Mouse (Mus musculus) lung, postnatal 0 days (tissue): Measurements from ENCODE around the gene Rpap1. TPM values are rescaled to one million over a fixed set of nuclear protein-coding genes. Genes with fewer than 3 reads are reported as not detected.

Experiments
- ATAC-seq: fragments of 200-750 bp; cut with Nextera tagmentation; 2 replicates; pipeline ENCODE4 v1.8.0; 2017; ENCODE audit warnings: moderate library complexity
- DNase-seq: peaks from one replicate; pipeline ENCODE4 v3.0.0-alpha.2; 2016; ENCODE audit warnings: low spot score
- H3K27ac ChIP-seq: fragments of 300-500 bp; sonication (generic); 2 replicates; pipeline ENCODE4 v1.5.1; 2014; ENCODE audit warnings: antibody characterized with exemption, mild to moderate bottlenecking, low read length, mixed read lengths
- H3K27me3 ChIP-seq: fragments of 300-500 bp; sonication (generic); replicated peaks from 2 replicates; pipeline ENCODE4 v1.6.1; 2014; ENCODE audit warnings: low read length, mixed read lengths; ENCODE audit not compliant: insufficient read depth
- H3K36me3 ChIP-seq: fragments of 300-500 bp; sonication (generic); 2 replicates; pipeline ENCODE4 v1.6.1; 2014; ENCODE audit warnings: low read length, mixed read lengths; ENCODE audit not compliant: insufficient read depth
- H3K4me1 ChIP-seq: fragments of 300-500 bp; sonication (generic); 2 replicates; pipeline ENCODE4 v1.6.1; 2014; ENCODE audit warnings: antibody characterized with exemption, low read depth, low read length, mixed read lengths; ENCODE audit not compliant: insufficient read depth
- H3K4me2 ChIP-seq: fragments of 300-500 bp; sonication (generic); replicated peaks from 2 replicates; pipeline ENCODE4 v1.6.1; 2014; ENCODE audit warnings: low read depth, mild to moderate bottlenecking, low read length, moderate library complexity, mixed read lengths
- H3K4me3 ChIP-seq: fragments of 300-500 bp; sonication (generic); 2 replicates; pipeline ENCODE4 v1.5.1; 2014; ENCODE audit warnings: low read depth, low read length
- H3K9ac ChIP-seq: fragments of 300-500 bp; sonication (generic); replicated peaks from 2 replicates; pipeline ENCODE4 v1.6.1; 2014; ENCODE audit warnings: low read depth, mild to moderate bottlenecking
- H3K9me3 ChIP-seq: fragments of 300-500 bp; sonication (generic); 2 replicates; pipeline ENCODE4 v1.6.1; 2016; ENCODE audit warnings: low read length, mixed read lengths
- CTCF ChIP-seq: IDR thresholded peaks from 2 replicates; pipeline ENCODE4 v1.5.1; 2016; ENCODE audit warnings: antibody characterized with exemption, mild to moderate bottlenecking
- EP300 ChIP-seq: IDR thresholded peaks from 2 replicates; pipeline ENCODE4 v1.6.1; 2016; ENCODE audit warnings: antibody characterized with exemption, mild to moderate bottlenecking, control low read depth
- WGBS: fragments of 180-500 bp; shearing (Covaris S2); extraction: QIAGEN DNeasy Blood & Tissue Kit; methylation state at CpG from one replicate; pipeline ENCODE4 v1.1.7; 2014; 5-methylcytosine and 5-hydroxymethylcytosine counted together
- polyA plus RNA-seq: library from polyadenylated mRNA; unstranded; fragments of >200 nt; fragmentation: Nextera tagmentation; extraction: Ambion mirVana; gene quantifications from 2 replicates; pipeline ENCODE4 v1.2.1, GENCODE M21; 2015

The Rpap1 gene
- polyA plus RNA-seq, 1 experiment from 2014 or later: 10.0 TPM

DNA sequence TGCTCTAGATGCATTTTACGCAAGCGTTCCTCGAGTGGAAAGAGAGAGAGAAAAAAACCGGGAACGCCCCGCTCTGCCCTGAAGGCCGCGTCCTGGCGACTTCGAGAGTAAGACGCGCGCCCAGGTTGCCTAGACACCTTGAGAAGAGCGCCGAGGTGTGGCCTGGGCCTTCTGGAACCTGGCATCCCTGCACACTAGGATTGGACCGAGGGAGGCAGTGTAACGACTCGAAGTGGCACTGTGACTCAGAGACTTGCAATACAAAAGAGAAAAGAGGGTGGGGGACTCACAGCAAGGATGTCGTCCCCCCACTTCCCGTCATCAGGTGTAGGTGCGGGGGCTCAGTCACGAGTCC is 43.6 kb downstream of the Rpap1 start:
- H3K4me2 ChIP-seq: peak overlapping the region; percentile 100
- no peaks in the 10 kb centered on the region for H3K36me3 ChIP-seq
- DNase-seq: peak; percentile 81
- peaks cover 25% of the 10 kb centered on the region for H3K4me1 ChIP-seq
- 12% methylated on average over 22 of the region's 22 CpGs for WGBS
- peak overlapping the region; percentile 32; the same call in 1 of the 2 replicates for H3K27ac ChIP-seq
- TF ChIP-seq EP300 (no peak), CTCF (0 out of 2 replicates have a peak, but pooled peaks have one; percentile 10)
- no peaks in the 10 kb centered on the region for H3K9me3 ChIP-seq
- H3K4me3 ChIP-seq: peak overlapping the region; percentile 17
- ATAC-seq: peak; percentile 71
- peaks cover 17% of the 10 kb centered on the region; the same call in 1 of the 2 replicates for H3K27me3 ChIP-seq
- no peak overlapping the region for H3K9ac ChIP-seq

DNA sequence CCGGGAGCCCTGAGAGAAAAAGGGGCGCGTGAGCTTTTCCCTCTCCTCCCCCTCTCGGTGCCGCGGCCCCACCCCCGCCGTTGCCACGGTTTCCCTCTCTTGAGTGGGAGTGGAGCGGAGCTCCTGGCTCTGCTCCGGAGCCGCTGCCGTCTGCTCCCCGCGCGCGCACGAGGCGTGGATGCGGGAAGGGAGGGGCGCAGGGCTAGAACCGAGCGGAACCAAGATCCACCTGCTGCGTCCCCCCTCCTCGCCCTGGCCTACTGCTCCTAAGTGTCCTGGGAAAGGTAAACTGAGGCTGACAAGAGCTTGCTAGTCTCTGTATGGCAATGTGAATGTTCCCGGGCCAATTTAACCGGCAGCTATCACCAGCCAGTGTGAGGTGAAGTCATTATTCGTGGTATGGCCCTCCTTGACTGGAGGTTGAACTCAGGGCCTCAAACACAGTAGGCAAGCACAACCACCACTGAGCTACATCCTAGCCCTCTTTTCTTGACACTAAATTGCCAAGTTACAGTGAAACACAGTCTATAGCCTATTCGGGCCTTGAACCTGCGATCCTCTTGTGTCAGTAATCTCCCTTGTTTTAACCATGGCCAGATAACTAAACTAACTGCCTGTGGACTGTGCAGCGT is 44.0 kb downstream of the Rpap1 start:
- H3K9ac ChIP-seq: no peak overlapping the region
- ATAC-seq (no peak), DNase-seq (no peak)
- peak overlapping the region; percentile 100 for H3K4me2 ChIP-seq
- H3K27me3 ChIP-seq: peaks cover 17% of the 10 kb centered on the region; the same call in 1 of the 2 replicates
- peak overlapping the region; percentile 67 for H3K4me3 ChIP-seq
- peak overlapping the region; percentile 32; the same call in 1 of the 2 replicates for H3K27ac ChIP-seq
- TF ChIP-seq EP300: no peak
- no peak for TF ChIP-seq CTCF
- no peaks in the 10 kb centered on the region for H3K36me3 ChIP-seq
- H3K4me1 ChIP-seq: peaks cover 25% of the 10 kb centered on the region
- WGBS: 12% methylated on average over 13 of the region's 31 CpGs
- H3K9me3 ChIP-seq: no peaks in the 10 kb centered on the region

DNA sequence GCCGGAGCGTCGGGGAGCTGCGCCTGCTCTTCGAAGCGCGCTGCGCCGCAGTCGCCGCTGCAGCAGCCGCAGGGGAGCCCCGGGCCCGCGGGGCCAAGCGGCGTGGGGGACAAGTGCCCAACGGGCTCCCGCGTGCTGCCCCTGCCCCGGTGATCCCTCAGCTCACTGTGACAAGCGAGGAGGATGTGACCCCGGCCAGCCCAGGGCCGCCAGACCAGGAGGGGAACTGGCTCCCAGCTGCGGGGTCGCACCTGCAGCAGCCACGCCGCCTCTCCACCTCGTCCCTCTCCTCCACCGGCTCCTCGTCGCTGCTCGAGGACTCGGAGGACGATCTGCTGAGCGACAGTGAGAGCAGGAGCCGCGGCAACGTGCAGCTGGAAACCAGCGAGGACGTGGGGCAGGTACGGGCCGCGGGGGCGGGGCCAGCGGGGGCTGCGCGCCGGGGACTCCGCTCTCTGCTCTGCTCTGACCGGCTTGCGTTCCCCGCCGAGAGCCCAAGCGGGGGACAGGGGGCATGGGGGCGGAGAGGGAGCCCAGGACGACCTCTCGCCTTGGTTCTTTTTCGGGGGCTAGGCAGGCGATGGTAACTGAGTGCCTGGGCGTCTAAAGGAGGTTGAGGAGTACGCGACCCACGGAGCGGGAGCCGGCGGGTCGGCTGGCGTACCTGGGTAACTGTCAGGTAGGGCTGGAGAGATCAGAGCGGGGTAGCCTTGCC is 44.7 kb downstream of the Rpap1 start:
- ATAC-seq (peak; percentile 2; the same call in 1 of the 2 replicates), DNase-seq (peak; percentile 42)
- no peak for TF ChIP-seq CTCF
- no peak for TF ChIP-seq EP300
- peak overlapping the region; percentile 100 for H3K4me2 ChIP-seq
- no peak overlapping the region for H3K27ac ChIP-seq
- H3K4me1 ChIP-seq: peaks cover 25% of the 10 kb centered on the region
- peak overlapping the region; percentile 46; the same call in 1 of the 2 replicates for H3K9ac ChIP-seq
- no peaks in the 10 kb centered on the region for H3K9me3 ChIP-seq
- no peaks in the 10 kb centered on the region for H3K36me3 ChIP-seq
- H3K4me3 ChIP-seq: peak overlapping the region; percentile 67
- H3K27me3 ChIP-seq: peaks cover 17% of the 10 kb centered on the region; the same call in 1 of the 2 replicates
- WGBS: 1% methylated on average over 49 of the region's 70 CpGs

DNA sequence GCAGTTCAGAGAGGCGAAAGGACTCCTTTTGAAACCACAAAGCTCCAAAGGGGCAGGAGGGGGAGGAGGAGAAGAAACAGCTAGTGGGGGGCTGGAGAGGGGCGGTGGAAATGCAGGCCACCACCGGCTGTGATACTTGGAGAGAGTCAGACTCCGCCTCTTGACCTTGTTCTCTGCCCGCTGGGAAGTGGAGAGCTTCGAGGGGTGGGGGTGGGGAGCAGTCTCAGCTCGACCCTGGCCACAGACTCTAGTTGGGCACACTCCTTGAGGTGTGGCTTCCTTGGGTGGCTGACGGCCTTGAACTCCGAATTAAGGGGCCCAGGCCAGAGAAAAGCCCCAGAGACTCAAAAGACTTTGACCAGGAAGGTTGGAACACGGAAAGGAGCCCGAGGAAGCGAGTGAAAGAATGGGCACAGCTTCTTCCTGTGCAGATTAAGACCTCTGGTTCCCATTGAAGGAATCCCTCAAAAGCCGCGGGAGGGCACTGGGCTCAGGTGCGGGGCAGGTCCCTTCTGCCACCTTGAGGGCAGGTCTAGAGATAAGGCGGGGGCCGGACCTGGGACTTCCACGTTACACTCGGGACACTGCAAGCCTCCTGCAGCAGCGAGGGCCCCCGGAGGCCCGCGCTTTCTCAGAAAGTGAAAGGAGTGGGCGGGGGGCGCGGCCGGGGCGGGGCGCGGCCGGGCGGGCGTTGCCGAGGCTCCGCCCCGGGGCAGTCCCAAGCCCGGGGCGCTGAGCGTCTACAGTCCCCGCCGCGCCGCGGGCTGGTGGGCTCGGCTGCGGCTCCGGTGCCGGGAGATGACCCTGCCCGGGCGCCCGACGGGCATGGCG is 45.5 kb downstream of the Rpap1 start, which contains the start of gene Itpka:
Gene Itpka, plus strand, starts transcription at position 757 of the 831 bp plus-strand sequence.
- ATAC-seq: peak; percentile 78
- Histone ChIP-seq H3K27me3 (peaks cover 17% of the 10 kb centered on the region; the same call in 1 of the 2 replicates), H3K9ac (peak within 1 kb of the TSS; percentile 46), H3K9me3 (no peaks in the 10 kb centered on the region), H3K4me2 (peak within 1 kb of the TSS; percentile 100), H3K27ac (peak within 1 kb of the TSS; percentile 76), H3K4me1 (peaks cover 25% of the 10 kb centered on the region), H3K4me3 (peak within 1 kb of the TSS; percentile 67), H3K36me3 (no peaks in the 10 kb centered on the region)
- peak; percentile 72 for DNase-seq
- no peak for TF ChIP-seq EP300
- no peak for TF ChIP-seq CTCF
- WGBS: 2% methylated on average over 20 of the region's 53 CpGs

DNA sequence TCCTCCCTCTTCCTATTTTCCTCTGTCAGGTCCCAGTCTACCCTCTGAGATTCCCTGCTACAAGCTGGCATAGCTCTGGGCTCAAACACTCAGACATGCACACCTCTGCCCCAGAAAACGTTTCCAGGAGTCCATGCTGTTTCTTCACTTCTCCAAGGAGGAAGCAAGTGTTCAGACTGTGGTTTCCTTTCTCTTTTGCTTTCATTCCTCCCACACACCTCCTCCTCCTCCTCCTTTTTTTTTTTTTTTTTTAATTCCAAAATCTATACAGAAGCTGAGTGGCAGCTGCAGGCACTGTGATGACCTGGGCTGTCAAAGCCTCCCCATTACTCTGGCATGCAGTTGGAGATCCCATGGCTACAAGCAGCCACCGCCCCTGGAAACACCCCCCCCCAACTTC is 46.8 kb downstream of the Rpap1 start:
- Histone ChIP-seq H3K4me1 (peaks cover 25% of the 10 kb centered on the region), H3K4me3 (no peak overlapping the region), H3K27ac (no peak overlapping the region), H3K4me2 (no peak overlapping the region), H3K36me3 (no peaks in the 10 kb centered on the region), H3K9ac (no peak overlapping the region), H3K27me3 (peaks cover 17% of the 10 kb centered on the region; the same call in 1 of the 2 replicates), H3K9me3 (no peaks in the 10 kb centered on the region)
- TF ChIP-seq EP300 (no peak), CTCF (no peak)
- ATAC-seq: no peak
- 16% methylated on average over 2 of the region's 2 CpGs for WGBS
- peak; percentile 22 for DNase-seq

DNA sequence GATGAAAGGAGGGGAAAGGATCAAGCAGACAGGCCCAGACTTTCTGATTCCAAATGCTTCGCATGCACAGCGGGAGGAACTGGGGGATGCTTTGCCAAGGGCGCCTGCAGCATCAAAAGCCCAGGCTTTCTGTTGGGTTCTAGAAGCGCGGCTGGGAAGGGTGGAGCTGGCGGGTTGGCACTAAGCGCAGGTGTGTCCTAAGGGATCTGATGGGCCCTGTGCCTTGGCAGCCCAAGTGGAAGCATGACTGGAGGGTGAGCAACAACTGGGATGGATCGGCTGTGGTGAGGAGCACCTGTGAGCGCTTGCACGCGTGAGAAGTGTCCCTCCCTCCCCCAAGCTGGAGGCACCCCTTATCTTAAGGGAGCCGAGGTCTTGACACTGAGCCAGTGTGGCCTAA is 50.2 kb downstream of the Rpap1 start:
- WGBS: 20% methylated on average over 12 of the region's 12 CpGs
- H3K4me3 ChIP-seq: no peak overlapping the region
- H3K9ac ChIP-seq: no peak overlapping the region
- no peaks in the 10 kb centered on the region for H3K27me3 ChIP-seq
- ATAC-seq (no peak), DNase-seq (no peak)
- H3K9me3 ChIP-seq: no peaks in the 10 kb centered on the region
- H3K4me2 ChIP-seq: no peak overlapping the region
- TF ChIP-seq CTCF (no peak), EP300 (no peak)
- peaks cover 4% of the 10 kb centered on the region; the same call in 1 of the 2 replicates for H3K4me1 ChIP-seq
- H3K36me3 ChIP-seq: peaks cover 11% of the 10 kb centered on the region; the same call in 1 of the 2 replicates
- H3K27ac ChIP-seq: no peak overlapping the region
